Mouse (Mus musculus) MEL (cell line): ENCODE measurements at regions not wholly inside any gene's neighbourhood (a gene's known extent, or its start where the extent isn't known, plus 50 kb on each side); places are given as distances from the start of the nearest gene placed in this dataset.

Experiments used
- DNase-seq: peaks from one replicate; pipeline ENCODE4 v3.0.0; 2011; ENCODE audit warnings: low read depth, low spot score
- H3K27ac ChIP-seq: 2 replicates; pipeline ENCODE4 v1.5.1; 2012; ENCODE audit warnings: low read depth, mild to moderate bottlenecking, control low read depth, low read length, moderate library complexity; ENCODE audit not compliant: control insufficient read depth
- H3K27me3 ChIP-seq, 2 experiments: fragments of 150-350 bp in 1 of 2; sonication (generic) in 1 of 2; 2 replicates each; pipeline ENCODE4 v1.6.1; 2012; ENCODE audit warnings: low read length in 2 of 2, mild to moderate bottlenecking in 2 of 2, improper control_type of control experiment in 1 of 2, moderate library complexity in 1 of 2; ENCODE audit not compliant: insufficient read depth in 2 of 2, control insufficient read depth in 1 of 2
- H3K36me3 ChIP-seq, 2 experiments: 2 replicates each; pipeline ENCODE4 v1.6.1; 2012 to 2014; ENCODE audit warnings: low read length in 2 of 2, improper control_type of control experiment in 1 of 2, inconsistent platforms in 1 of 2, mild to moderate bottlenecking in 1 of 2; ENCODE audit not compliant: insufficient read depth in 2 of 2, control insufficient read depth in 1 of 2
- H3K4me1 ChIP-seq, 2 experiments: fragments of 150-350 bp in 1 of 2; sonication (generic) in 1 of 2; 2 replicates each; pipeline ENCODE4 v1.6.1; 2012; ENCODE audit warnings: low read length in 2 of 2, improper control_type of control experiment in 1 of 2, mild to moderate bottlenecking in 1 of 2; ENCODE audit not compliant: insufficient read depth in 2 of 2, control insufficient read depth in 1 of 2
- H3K4me3 ChIP-seq, 2 experiments: fragments of 150-350 bp in 1 of 2; sonication (generic) in 1 of 2; 2 replicates each; pipeline ENCODE4 v1.5.1; 2012; ENCODE audit warnings: low read depth in 2 of 2, low read length in 2 of 2, mild to moderate bottlenecking in 2 of 2, moderate library complexity in 2 of 2, control low read depth in 1 of 2, improper control_type of control experiment in 1 of 2; ENCODE audit not compliant: control insufficient read depth in 1 of 2, insufficient read depth in 1 of 2
- H3K79me2 ChIP-seq: 2 replicates; pipeline ENCODE4 v1.6.1; 2012; ENCODE audit warnings: mild to moderate bottlenecking, low read length, moderate library complexity; ENCODE audit not compliant: control insufficient read depth, poor library complexity, insufficient read depth
- H3K9ac ChIP-seq: 2 replicates; pipeline ENCODE4 v1.6.1; 2012; ENCODE audit warnings: low read depth, mild to moderate bottlenecking, control low read depth, low read length, moderate library complexity; ENCODE audit not compliant: control insufficient read depth, poor library complexity, severe bottlenecking
- H3K9me3 ChIP-seq: fragments of 150-350 bp; sonication (generic); replicated peaks from 2 replicates; pipeline ENCODE4 v1.6.1; 2012; ENCODE audit warnings: mild to moderate bottlenecking, low read length, improper control_type of control experiment, moderate library complexity; ENCODE audit not compliant: insufficient read depth
- CHD1 ChIP-seq: IDR thresholded peaks from 2 replicates; pipeline ENCODE4 v1.6.1; 2012; ENCODE audit warnings: low read depth, mild to moderate bottlenecking, inconsistent platforms, low read length, improper control_type of control experiment
- CHD2 ChIP-seq: IDR thresholded peaks from 2 replicates; pipeline ENCODE4 v1.6.1; 2011; ENCODE audit warnings: low read length, improper control_type of control experiment
- CTCF ChIP-seq, 3 experiments: IDR thresholded peaks in 2 of 3; conservative IDR thresholded peaks in 1 of 3; 2 replicates each; pipeline ENCODE4 v1.5.1; 2011 to 2012; ENCODE audit warnings: low read length in 3 of 3, low read depth in 2 of 3, mild to moderate bottlenecking in 2 of 3, improper control_type of control experiment in 1 of 3, inconsistent platforms in 1 of 3, mixed read lengths in 1 of 3, moderate library complexity in 1 of 3; ENCODE audit not compliant: control insufficient read depth in 1 of 3, insufficient read depth in 1 of 3, poor library complexity in 1 of 3, severe bottlenecking in 1 of 3
- E2F4 ChIP-seq: IDR thresholded peaks from 2 replicates; pipeline ENCODE4 v1.6.1; 2011; ENCODE audit warnings: low read depth, low read length, improper control_type of control experiment, borderline replicate concordance
- EP300 ChIP-seq, 2 experiments: IDR thresholded peaks; 2 replicates each; pipeline ENCODE4 v1.6.1; 2011; ENCODE audit warnings: improper control_type of control experiment in 2 of 2, low read length in 2 of 2, low read depth in 1 of 2, mild to moderate bottlenecking in 1 of 2
- GATA1 ChIP-seq: IDR thresholded peaks from 2 replicates; pipeline ENCODE4 v1.6.1; 2011; ENCODE audit warnings: low read depth, low read length, improper control_type of control experiment
- HCFC1 ChIP-seq: IDR thresholded peaks from 2 replicates; pipeline ENCODE4 v1.6.1; 2012; ENCODE audit warnings: low read depth, mild to moderate bottlenecking, inconsistent platforms, low read length, improper control_type of control experiment, moderate library complexity
- JUND ChIP-seq: IDR thresholded peaks from 2 replicates; pipeline ENCODE4 v1.6.1; 2011; ENCODE audit warnings: low read depth, mild to moderate bottlenecking, improper control_type of control experiment, low read length
- KAT2A ChIP-seq: conservative IDR thresholded peaks from 2 replicates; pipeline ENCODE4 v1.6.1; 2012; ENCODE audit warnings: low read depth, low read length, improper control_type of control experiment, inconsistent platforms
- MAFK ChIP-seq: IDR thresholded peaks from 2 replicates; pipeline ENCODE4 v1.6.1; 2011; ENCODE audit warnings: low read depth, mild to moderate bottlenecking, low read length, improper control_type of control experiment, borderline replicate concordance
- MAX ChIP-seq: IDR thresholded peaks from 2 replicates; pipeline ENCODE4 v1.6.1; 2011; ENCODE audit warnings: low read length, improper control_type of control experiment
- MXI1 ChIP-seq: IDR thresholded peaks from 2 replicates; pipeline ENCODE4 v1.6.1; 2011; ENCODE audit warnings: mild to moderate bottlenecking, low read depth, low read length, improper control_type of control experiment
- MYB ChIP-seq: IDR thresholded peaks from 2 replicates; pipeline ENCODE4 v1.6.1; 2011; ENCODE audit warnings: mild to moderate bottlenecking, low read depth, low read length, improper control_type of control experiment
- MYC ChIP-seq: IDR thresholded peaks from 2 replicates; pipeline ENCODE4 v1.6.1; 2011; ENCODE audit warnings: low read depth, mild to moderate bottlenecking, low read length, improper control_type of control experiment, moderate library complexity
- NRF1 ChIP-seq: IDR thresholded peaks from 2 replicates; pipeline ENCODE4 v1.6.1; 2014; ENCODE audit warnings: low read depth, mild to moderate bottlenecking, inconsistent platforms, low read length, improper control_type of control experiment, moderate library complexity; ENCODE audit not compliant: poor library complexity, insufficient read depth, severe bottlenecking
- POLR2A ChIP-seq, 2 experiments: IDR thresholded peaks; 2 replicates each; pipeline ENCODE4 v1.6.1; 2011 to 2012; ENCODE audit warnings: low read length in 2 of 2, mild to moderate bottlenecking in 2 of 2, control low read depth in 1 of 2, improper control_type of control experiment in 1 of 2, low read depth in 1 of 2, moderate library complexity in 1 of 2; ENCODE audit not compliant: control insufficient read depth in 1 of 2, insufficient read depth in 1 of 2, poor library complexity in 1 of 2
- POLR2AphosphoS5 ChIP-seq: IDR thresholded peaks from 2 replicates; pipeline ENCODE4 v1.6.1; 2012; ENCODE audit warnings: low read depth, borderline replicate concordance, mild to moderate bottlenecking, inconsistent platforms, low read length, moderate library complexity, mixed read lengths
- RAD21 ChIP-seq: IDR thresholded peaks from 2 replicates; pipeline ENCODE4 v1.6.1; 2011; ENCODE audit warnings: mild to moderate bottlenecking, low read depth, low read length, improper control_type of control experiment
- SIN3A ChIP-seq: IDR thresholded peaks from 2 replicates; pipeline ENCODE4 v1.6.1; 2012; ENCODE audit warnings: low read length, improper control_type of control experiment, inconsistent platforms
- SMC3 ChIP-seq: IDR thresholded peaks from 2 replicates; pipeline ENCODE4 v1.6.1; 2011; ENCODE audit warnings: low read depth, low read length, improper control_type of control experiment
- TBP ChIP-seq: IDR thresholded peaks from 2 replicates; pipeline ENCODE4 v1.8.0; 2011; ENCODE audit warnings: low read depth, low read length, improper control_type of control experiment
- UBTF ChIP-seq: IDR thresholded peaks from 2 replicates; pipeline ENCODE4 v1.6.1; 2012; ENCODE audit warnings: low read depth, mild to moderate bottlenecking, inconsistent platforms, low read length, improper control_type of control experiment, moderate library complexity, borderline replicate concordance; ENCODE audit not compliant: insufficient read depth
- USF1 ChIP-seq: IDR thresholded peaks from 2 replicates; pipeline ENCODE4 v1.6.1; 2014; ENCODE audit warnings: low read depth, mild to moderate bottlenecking, inconsistent platforms, low read length, improper control_type of control experiment, moderate library complexity
- USF2 ChIP-seq, 2 experiments: IDR thresholded peaks; 2 replicates each; pipeline ENCODE4 v1.6.1; 2011 to 2012; ENCODE audit warnings: improper control_type of control experiment in 2 of 2, low read length in 2 of 2, borderline replicate concordance in 1 of 2, inconsistent platforms in 1 of 2, low read depth in 1 of 2, mild to moderate bottlenecking in 1 of 2; ENCODE audit not compliant: insufficient read depth in 1 of 2
- ZC3H11A ChIP-seq: IDR thresholded peaks from 2 replicates; pipeline ENCODE4 v1.6.1; 2012; ENCODE audit warnings: low read depth, mild to moderate bottlenecking, inconsistent platforms, low read length, improper control_type of control experiment
- ZMIZ1 ChIP-seq: IDR thresholded peaks from 2 replicates; pipeline ENCODE4 v1.6.1; 2012; ENCODE audit warnings: low read depth, mild to moderate bottlenecking, inconsistent platforms, low read length, improper control_type of control experiment, moderate library complexity
- ZNF384 ChIP-seq: IDR thresholded peaks from 2 replicates; pipeline ENCODE4 v1.6.1; 2012; ENCODE audit warnings: low read depth, mild to moderate bottlenecking, inconsistent platforms, low read length, improper control_type of control experiment

DNA sequence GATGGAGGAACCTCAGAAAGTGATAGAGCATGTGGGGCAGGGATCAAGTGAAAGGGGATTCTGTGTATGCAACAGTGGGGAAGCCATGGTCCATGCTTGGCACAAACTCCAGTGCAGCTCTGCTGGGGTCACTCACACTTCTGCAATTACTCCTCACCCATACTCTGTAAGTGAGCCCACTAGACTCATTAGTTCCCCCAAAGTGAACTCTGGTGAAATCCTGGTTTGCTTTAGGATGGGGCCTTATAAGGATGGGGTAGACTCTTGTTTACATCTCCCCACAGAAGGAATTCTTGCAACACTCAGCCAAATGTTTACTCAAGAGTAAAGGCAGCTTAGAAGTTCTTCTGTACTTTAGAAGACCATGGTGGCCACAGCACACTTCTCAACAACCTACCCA lies 62.2 kb upstream of the Cachd1 start:
- H3K36me3 ChIP-seq = no peaks in the 10 kb centered on the region
- H3K4me1 ChIP-seq = no peaks in the 10 kb centered on the region
- H3K9ac ChIP-seq = no peak overlapping the region
- H3K27ac ChIP-seq = no peak overlapping the region
- TF ChIP-seq SMC3 (no peak), JUND (no peak), GATA1 (no peak), NRF1 (no peak), CHD1 (no peak), MXI1 (no peak), SIN3A (no peak), KAT2A (no peak), POLR2AphosphoS5 (no peak), MAX (no peak), UBTF (no peak), CHD2 (no peak), CTCF (IDR thresholded peaks at IDR 0.05 in 2 of 3, conservative IDR thresholded peaks at IDR 0.05 in 1 of 3; ENCODE audit: control insufficient read depth in 1 of 3, insufficient read depth in 1 of 3, low read depth in 2 of 3, low read length in 3 of 3, poor library complexity in 1 of 3, severe bottlenecking in 1 of 3) (no peak), HCFC1 (no peak), ZNF384 (no peak), USF1 (no peak), ZC3H11A (no peak)
- TF ChIP-seq, all 39 proteins: peak for 0
- no peak for DNase-seq
- Histone ChIP-seq H3K9me3 (no peaks in the 10 kb centered on the region), H3K27me3 (no peaks in the 10 kb centered on the region), H3K79me2 (no peaks in the 10 kb centered on the region), H3K4me3 (no peak overlapping the region)

DNA sequence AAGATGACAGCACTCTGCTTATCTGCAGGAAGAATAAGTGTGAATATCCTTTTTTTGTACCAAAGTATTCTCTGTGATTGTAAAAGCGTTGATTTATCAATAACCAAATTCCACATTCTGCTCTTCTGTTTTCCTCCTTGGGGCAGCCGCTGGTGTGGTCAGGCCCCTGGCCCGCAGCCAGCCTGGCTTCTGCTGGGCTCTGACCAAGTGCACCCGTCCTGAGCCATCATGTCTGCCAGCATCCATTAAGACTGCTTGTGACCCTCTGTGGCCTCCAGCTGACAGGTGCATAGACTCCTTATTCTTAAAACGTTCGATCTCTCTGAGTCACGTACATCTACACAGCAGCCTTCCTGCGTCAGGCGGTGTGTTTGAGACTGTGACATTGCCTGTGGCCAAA lies 58.9 kb upstream of the Cachd1 start:
- DNase-seq = no peak
- Histone ChIP-seq H3K27me3 (no peaks in the 10 kb centered on the region), H3K79me2 (no peaks in the 10 kb centered on the region), H3K27ac (no peak overlapping the region), H3K4me1 (no peaks in the 10 kb centered on the region), H3K9ac (no peak overlapping the region), H3K36me3 (no peaks in the 10 kb centered on the region), H3K9me3 (no peaks in the 10 kb centered on the region), H3K4me3 (no peak overlapping the region)
- no peak for TF ChIP-seq POLR2AphosphoS5
- TF ChIP-seq JUND = no peak
- no peak for TF ChIP-seq ZNF384
- no peak for TF ChIP-seq RAD21
- no peak for TF ChIP-seq CHD1
- TF ChIP-seq MAX = no peak
- no peak for TF ChIP-seq ZMIZ1
- no peak for TF ChIP-seq EP300 (IDR thresholded peaks at IDR 0.05; ENCODE audit: low read depth in 1 of 2, low read length in 2 of 2)
- TF ChIP-seq MAFK = no peak
- TF ChIP-seq MYC = no peak
- TF ChIP-seq UBTF = no peak
- TF ChIP-seq TBP = no peak
- TF ChIP-seq E2F4 = no peak
- no peak for TF ChIP-seq MYB
- TF ChIP-seq MXI1 = no peak
- no peak for TF ChIP-seq GATA1
- TF ChIP-seq POLR2A (IDR thresholded peaks at IDR 0.05; ENCODE audit: control insufficient read depth in 1 of 2, insufficient read depth in 1 of 2, low read depth in 1 of 2, low read length in 2 of 2, poor library complexity in 1 of 2) = no peak
- TF ChIP-seq USF2 (IDR thresholded peaks at IDR 0.05; ENCODE audit: borderline replicate concordance in 1 of 2, insufficient read depth in 1 of 2, low read depth in 1 of 2, low read length in 2 of 2) = no peak
- no peak for TF ChIP-seq KAT2A
